Mouse (Mus musculus) ES-Bruce4 (cell line): ENCODE data around the gene Coa7. TPM values are rescaled to one million over a fixed set of nuclear protein-coding genes. Genes with fewer than 3 reads are reported as not detected.

Experiments
- H3K27ac ChIP-seq: 2 replicates; pipeline ENCODE4 v1.5.1; 2012; ENCODE audit warnings: low read length, inconsistent platforms; ENCODE audit not compliant: insufficient read depth
- H3K27me3 ChIP-seq: 2 replicates; pipeline ENCODE4 v1.6.1; 2012; ENCODE audit warnings: mild to moderate bottlenecking, low read length, inconsistent platforms; ENCODE audit not compliant: control insufficient read depth, poor library complexity, insufficient read depth, severe bottlenecking
- H3K36me3 ChIP-seq: 2 replicates; pipeline ENCODE4 v1.6.1; 2012; ENCODE audit warnings: inconsistent platforms, mild to moderate bottlenecking, low read length, moderate library complexity; ENCODE audit not compliant: control insufficient read depth, poor library complexity, insufficient read depth, severe bottlenecking
- H3K4me1 ChIP-seq: one replicate; pipeline ENCODE4 v1.8.1; 2011; ENCODE audit warnings: low read length; ENCODE audit not compliant: control insufficient read depth, insufficient read depth
- H3K4me3 ChIP-seq: 2 replicates; pipeline ENCODE4 v1.5.1; 2011; ENCODE audit warnings: low read depth, mild to moderate bottlenecking, low read length
- H3K9ac ChIP-seq: 2 replicates; pipeline ENCODE4 v1.6.1; 2012; ENCODE audit warnings: low read depth, mild to moderate bottlenecking, inconsistent platforms; ENCODE audit not compliant: poor library complexity, severe bottlenecking
- H3K9me3 ChIP-seq: replicated peaks from 2 replicates; pipeline ENCODE4 v1.6.1; 2012; ENCODE audit warnings: mild to moderate bottlenecking, low read length, inconsistent platforms; ENCODE audit not compliant: control insufficient read depth, poor library complexity, insufficient read depth, severe bottlenecking
- CTCF ChIP-seq: IDR thresholded peaks from one replicate; pipeline ENCODE4 v1.8.1; 2011; ENCODE audit warnings: low read depth, low read length
- EP300 ChIP-seq: IDR thresholded peaks from 2 replicates; pipeline ENCODE4 v1.6.1; 2011; ENCODE audit warnings: low read depth, low read length; ENCODE audit not compliant: insufficient read depth
- POLR2A ChIP-seq: IDR thresholded peaks from one replicate; pipeline ENCODE4 v1.8.1; 2011; ENCODE audit warnings: low read length; ENCODE audit not compliant: insufficient read depth
- polyA plus RNA-seq: library from polyadenylated mRNA; stranded (reverse); fragments of >200 nt; gene quantifications from 2 replicates; pipeline ENCODE4 v1.2.4, GENCODE M21; 2011; ENCODE audit warnings: low read depth; ENCODE audit not compliant: missing spikeins, insufficient read depth, insufficient read length

The Coa7 gene
- polyA plus RNA-seq, 1 experiment: 62.0 TPM

DNA sequence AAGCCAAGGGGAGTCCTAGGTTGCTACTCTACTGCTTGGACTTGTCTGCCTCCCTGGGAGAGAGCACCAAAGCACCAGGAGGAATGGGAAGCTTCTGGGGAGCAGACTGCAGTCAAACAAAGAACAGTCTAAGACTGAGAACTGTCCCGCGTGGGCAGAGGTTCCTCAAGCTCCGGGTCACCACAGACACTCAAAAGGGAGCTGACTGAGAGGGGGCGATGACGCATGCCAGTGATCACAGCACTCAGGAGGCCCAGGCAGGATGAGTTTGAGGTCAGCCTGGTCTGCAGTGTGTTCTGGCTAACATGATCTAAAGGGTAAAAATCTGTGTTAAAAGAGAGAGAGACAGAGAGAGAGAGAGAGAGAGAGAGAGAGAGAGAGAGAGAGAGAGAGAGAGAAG lies 13.9 kb upstream of the Coa7 start:
- Histone ChIP-seq H3K9me3 (0 out of 2 replicates have a peak, but pooled peaks cover 4% of the 10 kb centered on the region), H3K9ac (no peak overlapping the region), H3K4me3 (no peak overlapping the region), H3K4me1 (peaks cover 5% of the 10 kb centered on the region), H3K36me3 (no peaks in the 10 kb centered on the region), H3K27ac (no peak overlapping the region), H3K27me3 (no peaks in the 10 kb centered on the region)
- no peak for TF ChIP-seq POLR2A
- no peak for TF ChIP-seq EP300
- TF ChIP-seq CTCF: no peak

DNA sequence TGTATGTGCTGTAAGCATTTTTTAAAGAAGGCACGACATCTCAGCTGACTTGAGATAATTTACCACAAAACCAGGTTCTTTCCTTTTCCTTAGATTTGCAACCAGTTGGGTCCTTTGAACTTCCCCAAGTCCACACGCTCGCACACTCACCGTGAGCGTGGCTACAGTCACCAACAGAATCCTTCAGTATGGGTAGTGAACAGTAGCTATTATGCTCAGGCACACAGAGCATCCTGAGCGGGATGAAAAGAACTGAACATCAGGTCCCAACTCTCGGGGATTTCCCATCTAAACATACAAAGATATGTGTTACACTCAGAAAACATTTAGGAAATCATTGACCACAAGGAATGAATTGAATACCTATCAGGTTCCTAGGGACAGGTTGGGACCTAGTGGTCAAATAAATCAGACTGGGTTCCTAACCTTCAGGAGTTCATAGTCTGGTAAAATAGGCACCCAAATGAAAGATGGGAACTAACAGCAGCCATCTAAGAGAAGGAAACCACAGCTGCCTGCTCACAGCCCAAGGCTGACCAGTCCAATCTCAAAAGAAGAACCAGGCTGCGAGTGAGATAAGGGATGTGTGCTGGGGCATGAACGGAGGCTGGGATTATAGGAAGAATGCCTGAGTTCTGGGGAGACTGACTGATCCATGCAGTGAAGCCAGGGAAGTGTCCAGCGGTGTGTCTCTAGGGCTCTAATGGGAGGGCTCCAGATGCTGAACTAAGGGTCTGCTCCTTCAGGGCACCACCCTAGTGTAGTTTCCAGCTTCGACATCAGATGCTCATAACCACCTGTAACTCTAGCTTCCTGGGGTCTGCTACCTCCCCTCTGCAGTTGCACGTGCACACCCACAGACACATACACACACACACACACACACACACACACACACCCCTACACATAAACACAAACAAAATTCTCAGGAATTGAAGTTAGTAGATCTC lies 10.0 kb upstream of the Coa7 start:
- Histone ChIP-seq H3K36me3 (no peaks in the 10 kb centered on the region), H3K4me3 (no peak overlapping the region), H3K9ac (no peak overlapping the region), H3K27me3 (no peaks in the 10 kb centered on the region), H3K9me3 (peaks cover 6% of the 10 kb centered on the region; the same call in 1 of the 2 replicates), H3K4me1 (peaks cover 5% of the 10 kb centered on the region), H3K27ac (no peak overlapping the region)
- TF ChIP-seq POLR2A: no peak
- no peak for TF ChIP-seq EP300
- no peak for TF ChIP-seq CTCF

- H3K27me3 ChIP-seq: no peaks in the 10 kb centered on the region
- H3K9me3 ChIP-seq: peaks cover 6% of the 10 kb centered on the region; the same call in 1 of the 2 replicates
- H3K4me1 ChIP-seq: peaks cover 5% of the 10 kb centered on the region
- no peak overlapping the region for H3K27ac ChIP-seq
- TF ChIP-seq EP300 (0 out of 2 replicates have a peak, but pooled peaks have one; percentile 40), CTCF (no peak)
- no peaks in the 10 kb centered on the region for H3K36me3 ChIP-seq
- H3K9ac ChIP-seq: no peak overlapping the region
- no peak overlapping the region for H3K4me3 ChIP-seq
Observed at GRCm38 (mm10) chr4:108318649-108319615, 9.0 kb upstream of the Coa7 start.

GRCm38 (mm10) chr4:108319747-108320146 lies 8.2 kb upstream of the Coa7 start:
- H3K9ac ChIP-seq: no peak overlapping the region
- no peak overlapping the region for H3K4me3 ChIP-seq
- no peak overlapping the region for H3K27ac ChIP-seq
- peaks cover 5% of the 10 kb centered on the region for H3K4me1 ChIP-seq
- H3K9me3 ChIP-seq: peaks cover 6% of the 10 kb centered on the region; the same call in 1 of the 2 replicates
- no peaks in the 10 kb centered on the region for H3K27me3 ChIP-seq
- no peak for TF ChIP-seq EP300
- TF ChIP-seq POLR2A: no peak
- TF ChIP-seq CTCF: peak; percentile 36
- H3K36me3 ChIP-seq: no peaks in the 10 kb centered on the region

- no peaks in the 10 kb centered on the region for H3K36me3 ChIP-seq
- H3K9ac ChIP-seq: no peak overlapping the region
- TF ChIP-seq POLR2A: no peak
- TF ChIP-seq CTCF: no peak
- no peak for TF ChIP-seq EP300
- no peaks in the 10 kb centered on the region for H3K27me3 ChIP-seq
- no peak overlapping the region for H3K27ac ChIP-seq
- H3K4me1 ChIP-seq: peaks cover 5% of the 10 kb centered on the region
- H3K9me3 ChIP-seq: peaks cover 6% of the 10 kb centered on the region; the same call in 1 of the 2 replicates
- H3K4me3 ChIP-seq: no peak overlapping the region
Observed at GRCm38 (mm10) chr4:108320627-108321380, 7.1 kb upstream of the Coa7 start.
